Mouse (Mus musculus): Measurements from ENCODE around the gene 4933425L06Rik.

DNA sequence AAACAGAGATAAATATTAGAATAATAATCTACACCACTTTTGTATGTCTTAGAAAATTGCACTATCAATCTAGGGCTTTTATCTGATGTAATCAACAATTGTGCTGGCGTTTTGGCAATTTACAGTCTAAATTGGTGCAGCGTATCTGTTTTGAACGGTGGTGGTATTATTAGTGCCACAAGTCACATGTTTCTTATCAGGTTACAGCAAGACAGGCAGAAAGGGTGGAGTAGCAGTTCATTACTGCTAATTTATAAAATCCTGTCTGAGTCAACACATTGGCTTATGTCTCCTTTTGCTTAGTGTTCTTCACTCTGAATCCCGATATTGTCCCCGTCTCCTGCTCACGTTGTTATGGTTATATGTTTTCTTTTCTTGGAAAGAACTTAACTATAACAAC lies 48.2 kb downstream of the 4933425L06Rik start:
- TF ChIP-seq POLR2A (IDR thresholded peaks at IDR 0.05; ENCODE audit: extremely low read depth, insufficient read depth, low read length) (no peak), CTCF (IDR thresholded peaks at IDR 0.05; ENCODE audit: low read depth, low read length) (no peak)

Data from liver, adult 2 months (tissue).